Mouse (Mus musculus) kidney, adult 2 months (tissue): ENCODE measurements around the gene Eif4a1. TPM values are rescaled to one million over a fixed set of nuclear protein-coding genes. Genes with fewer than 3 reads are reported as not detected.

ENCODE experiments used
- DNase-seq: peaks from one replicate; pipeline ENCODE4 v3.0.0; 2021
- H3K27ac ChIP-seq: fragments of 200-500 bp; 2 replicates; pipeline ENCODE4 v1.5.1; 2012; ENCODE audit warnings: low read depth, low read length, control low read depth, inconsistent platforms; ENCODE audit not compliant: insufficient read depth
- H3K27me3 ChIP-seq: fragments of 200-500 bp; replicated peaks from 2 replicates; pipeline ENCODE4 v1.6.1; 2012; ENCODE audit warnings: mild to moderate bottlenecking, moderate library complexity, low read length, inconsistent platforms; ENCODE audit not compliant: control insufficient read depth, insufficient read depth
- H3K36me3 ChIP-seq: fragments of 200-500 bp; 2 replicates; pipeline ENCODE4 v1.6.1; 2012; ENCODE audit warnings: mild to moderate bottlenecking, moderate library complexity, low read length, inconsistent platforms; ENCODE audit not compliant: control insufficient read depth, insufficient read depth
- H3K4me1 ChIP-seq: fragments of 200-500 bp; 2 replicates; pipeline ENCODE4 v1.6.1; 2011; ENCODE audit warnings: low read length; ENCODE audit not compliant: control insufficient read depth, insufficient read depth
- H3K4me3 ChIP-seq: fragments of 200-500 bp; 2 replicates; pipeline ENCODE4 v1.5.1; 2011; ENCODE audit warnings: mild to moderate bottlenecking, low read depth, low read length, control low read depth; ENCODE audit not compliant: insufficient read depth
- CTCF ChIP-seq: fragments of 200-500 bp; conservative IDR thresholded peaks from 2 replicates; pipeline ENCODE4 v1.5.1; 2011; ENCODE audit warnings: low read depth, mild to moderate bottlenecking, control low read depth, low read length, moderate library complexity, mixed read lengths; ENCODE audit not compliant: insufficient read depth, insufficient read length
- POLR2A ChIP-seq: fragments of 200-500 bp; IDR thresholded peaks from one replicate; pipeline ENCODE4 v1.6.1; 2011; ENCODE audit warnings: low read depth, low read length, control low read depth
- WGBS: fragments of 180-500 bp; shearing (Covaris S2); methylation state at CpG from one replicate; pipeline ENCODE4 v1.1.7; 2018; 5-methylcytosine and 5-hydroxymethylcytosine counted together
- polyA plus RNA-seq: library from polyadenylated mRNA; depleted of rRNA; stranded (reverse); fragments of >200 nt; gene quantifications from 2 replicates; pipeline ENCODE4 v1.2.3, GENCODE M21; 2012; rRNA removed

Gene Eif4a1
- polyA plus RNA-seq, 1 experiment = 244 TPM

GRCm38 (mm10) chr11:69621571-69622268 lies 50.5 kb downstream of the Eif4a1 start, which contains the start of gene Sat2:
Sat2 (plus strand) TSS chr11:69622024.
- peak within 1 kb of the TSS; percentile 37 for H3K27ac ChIP-seq
- H3K27me3 ChIP-seq = no peaks in the 10 kb centered on the region
- peak within 1 kb of the TSS; percentile 56 for H3K4me3 ChIP-seq
- TF ChIP-seq POLR2A (no peak), CTCF (no peak)
- DNase-seq = peak; percentile 73
- no peaks in the 10 kb centered on the region for H3K36me3 ChIP-seq
- H3K4me1 ChIP-seq = no peaks in the 10 kb centered on the region; the same call in 1 of the 2 replicates
- under 1% methylated on average over 20 of the region's 20 CpGs for WGBS

- no peak overlapping the region for H3K27ac ChIP-seq
- DNase-seq = no peak
These were observed 51.7 kb downstream of the Eif4a1 start for GRCm38 (mm10) chr11:69620394-69621081.

GRCm38 (mm10) chr11:69617805-69618204 lies 54.4 kb downstream of the Eif4a1 start, which contains the start of gene Shbg:
Shbg (minus strand) TSS chr11:69617905.
- Histone ChIP-seq H3K4me3 (no peak within 1 kb of the TSS), H3K27me3 (no peaks in the 10 kb centered on the region), H3K36me3 (no peaks in the 10 kb centered on the region), H3K4me1 (peaks cover 2% of the 10 kb centered on the region; the same call in 1 of the 2 replicates), H3K27ac (no peak within 1 kb of the TSS)
- DNase-seq = no peak
- TF ChIP-seq POLR2A = no peak
- TF ChIP-seq CTCF = no peak
- 49% methylated on average over 5 of the region's 5 CpGs for whole genome bisulfite sequencing

More at GRCm38 (mm10) chr11:69620394-69621081, 51.7 kb downstream of the Eif4a1 start:
- TF ChIP-seq POLR2A (no peak), CTCF (no peak)
- Histone ChIP-seq H3K4me3 (no peak overlapping the region), H3K36me3 (no peaks in the 10 kb centered on the region), H3K27me3 (no peaks in the 10 kb centered on the region), H3K4me1 (no peaks in the 10 kb centered on the region; the same call in 1 of the 2 replicates)
- 81% methylated on average over 7 of the region's 7 CpGs for WGBS

Other genes with a start within 250 kb of the Eif4a1 start
- gene Dnah2, start 123.3 kb downstream of the Eif4a1 start, polyA plus RNA-seq = 0.50 and 0.73 TPM in 2 replicates
- 0.81 and 0.84 TPM in 2 replicates for gene Efnb3, start 112.2 kb downstream of the Eif4a1 start, polyA plus RNA-seq
- gene Wrap53, start 92.2 kb downstream of the Eif4a1 start, polyA plus RNA-seq = 19.8 and 20.7 TPM in 2 replicates
- 48.5 and 55.0 TPM in 2 replicates for gene Trp53, start 92.1 kb downstream of the Eif4a1 start, polyA plus RNA-seq
- gene Atp1b2, start 66.5 kb downstream of the Eif4a1 start, polyA plus RNA-seq = 20.0 and 22.5 TPM in 2 replicates
- gene Shbg, start 54.5 kb downstream of the Eif4a1 start, polyA plus RNA-seq = 0.42 and 0.48 TPM in 2 replicates
- gene Sat2, start 50.4 kb downstream of the Eif4a1 start, polyA plus RNA-seq = 16.7 and 18.8 TPM in 2 replicates
- 49.9 and 50.8 TPM in 2 replicates for gene Fxr2, start 39.4 kb downstream of the Eif4a1 start, polyA plus RNA-seq
- gene Sox15, start 17.1 kb downstream of the Eif4a1 start, polyA plus RNA-seq = 0.58 and 0.70 TPM in 2 replicates
- 143 and 147 TPM in 2 replicates for gene Mpdu1, start 9.8 kb downstream of the Eif4a1 start, polyA plus RNA-seq
- 8.5 and 10.7 TPM in 2 replicates for gene Cd68, start 6.3 kb downstream of the Eif4a1 start, polyA plus RNA-seq
- 41.8 and 43.5 TPM in 2 replicates for gene Senp3, start 9.7 kb upstream of the Eif4a1 start, polyA plus RNA-seq
- gene Tnfsf13, start 13.4 kb upstream of the Eif4a1 start, polyA plus RNA-seq = 3.8 and 4.1 TPM in 2 replicates
- gene Tnfsf12, start 23.4 kb upstream of the Eif4a1 start, polyA plus RNA-seq = 55.5 and 65.1 TPM in 2 replicates
- gene Tnfsfm13, start 23.7 kb upstream of the Eif4a1 start, polyA plus RNA-seq = 11.0 and 11.6 TPM in 2 replicates
- gene Polr2a, start 86.2 kb upstream of the Eif4a1 start, polyA plus RNA-seq = 25.3 and 37.8 TPM in 2 replicates
- gene Slc35g3, start 89.5 kb upstream of the Eif4a1 start, polyA plus RNA-seq = 0.05 and 0.10 TPM in 2 replicates
- gene Zbtb4, start 93.5 kb upstream of the Eif4a1 start, polyA plus RNA-seq = 22.3 and 24.4 TPM in 2 replicates
- gene Chrnb1, start 123.5 kb upstream of the Eif4a1 start, polyA plus RNA-seq = 11.9 and 14.3 TPM in 2 replicates
- 2.6 and 3.3 TPM in 2 replicates for gene Fgf11, start 129.4 kb upstream of the Eif4a1 start, polyA plus RNA-seq
- gene Tmem102, start 133.2 kb upstream of the Eif4a1 start, polyA plus RNA-seq = 19.2 and 22.4 TPM in 2 replicates
- 0.02 and 0.04 TPM in 2 replicates for gene Gm39566, start 142.9 kb upstream of the Eif4a1 start, polyA plus RNA-seq
- gene Spem2, start 146.0 kb upstream of the Eif4a1 start, polyA plus RNA-seq = 0.20 and 0.26 TPM in 2 replicates
- 0.28 and 0.38 TPM in 2 replicates for gene Spem1, start 149.8 kb upstream of the Eif4a1 start, polyA plus RNA-seq
- gene Nlgn2, start 165.4 kb upstream of the Eif4a1 start, polyA plus RNA-seq = 6.4 and 7.8 TPM in 2 replicates
- gene Tmem256, start 166.1 kb upstream of the Eif4a1 start, polyA plus RNA-seq = 513 and 551 TPM in 2 replicates
- 57.1 and 63.9 TPM in 2 replicates for gene Plscr3, start 174.0 kb upstream of the Eif4a1 start, polyA plus RNA-seq
- gene Tnk1, start 186.3 kb upstream of the Eif4a1 start, polyA plus RNA-seq = 7.9 and 9.3 TPM in 2 replicates
- gene Tmem95, start 205.6 kb upstream of the Eif4a1 start, polyA plus RNA-seq = not detected in 2 replicates
- 4.8 TPM in 2 replicates for gene Kctd11, start 209.0 kb upstream of the Eif4a1 start, polyA plus RNA-seq
- 1.7 and 6.1 TPM in 2 replicates for gene Acap1, start 223.1 kb upstream of the Eif4a1 start, polyA plus RNA-seq
- 0.94 and 0.99 TPM in 2 replicates for gene 2810408A11Rik, start 228.6 kb upstream of the Eif4a1 start, polyA plus RNA-seq
- 72.0 and 80.1 TPM in 2 replicates for gene Neurl4, start 228.6 kb upstream of the Eif4a1 start, polyA plus RNA-seq
- gene Gps2, start 241.5 kb upstream of the Eif4a1 start, polyA plus RNA-seq = 72.9 and 75.5 TPM in 2 replicates
- gene Eif5a, start 249.5 kb upstream of the Eif4a1 start, polyA plus RNA-seq = 465 and 575 TPM in 2 replicates